Mouse (Mus musculus) stomach, embryonic 14.5 days (tissue): Measurements from ENCODE around the gene Atp13a1. TPM values are rescaled to one million over a fixed set of nuclear protein-coding genes. Genes with fewer than 3 reads are reported as not detected.

Experiments
- ATAC-seq: fragments of 200-750 bp; cut with Nextera tagmentation; 2 replicates; pipeline ENCODE4 v1.8.0; 2017; ENCODE audit warnings: low read depth, moderate TSS enrichment; ENCODE audit not compliant: insufficient number of reproducible peaks, insufficient read depth, low FRiP score
- H3K27ac ChIP-seq: fragments of 300-500 bp; sonication (generic); 2 replicates; pipeline ENCODE4 v1.5.1; 2014; ENCODE audit warnings: mild to moderate bottlenecking, low read length, moderate library complexity, mixed read lengths
- H3K27me3 ChIP-seq: fragments of 300-500 bp; sonication (generic); 2 replicates; pipeline ENCODE4 v1.6.1; 2014; ENCODE audit warnings: low read length, control low read depth, mixed read lengths; ENCODE audit not compliant: control insufficient read depth, insufficient read depth
- H3K36me3 ChIP-seq: fragments of 300-500 bp; sonication (generic); 2 replicates; pipeline ENCODE4 v1.6.1; 2014; ENCODE audit warnings: mild to moderate bottlenecking, control low read depth, low read length, moderate library complexity, mixed read lengths; ENCODE audit not compliant: control insufficient read depth, insufficient read depth
- H3K4me1 ChIP-seq: fragments of 300-500 bp; sonication (generic); 2 replicates; pipeline ENCODE4 v1.6.1; 2014; ENCODE audit warnings: low read length, control low read depth, mixed read lengths; ENCODE audit not compliant: control insufficient read depth, insufficient read depth
- H3K4me2 ChIP-seq: fragments of 300-500 bp; sonication (generic); replicated peaks from 2 replicates; pipeline ENCODE4 v1.6.1; 2014; ENCODE audit warnings: low read depth, low read length, control low read depth
- H3K4me3 ChIP-seq: fragments of 300-500 bp; sonication (generic); 2 replicates; pipeline ENCODE4 v1.5.1; 2014; ENCODE audit warnings: low read depth, low read length, control low read depth
- H3K9ac ChIP-seq: fragments of 300-500 bp; sonication (generic); replicated peaks from 2 replicates; pipeline ENCODE4 v1.6.1; 2014; ENCODE audit warnings: low read depth, mild to moderate bottlenecking, control low read depth, low read length, moderate library complexity, mixed read lengths
- H3K9me3 ChIP-seq: fragments of 300-500 bp; sonication (generic); 2 replicates; pipeline ENCODE4 v1.6.1; 2016; ENCODE audit warnings: low read depth, low read length, control low read depth; ENCODE audit not compliant: control insufficient read depth
- WGBS: fragments of 180-500 bp; shearing (Covaris S2); extraction: QIAGEN DNeasy Blood & Tissue Kit; methylation state at CpG from one replicate; pipeline ENCODE4 v1.1.7; 2014; 5-methylcytosine and 5-hydroxymethylcytosine counted together
- polyA plus RNA-seq: library from polyadenylated mRNA; unstranded; fragments of >200 nt; fragmentation: Nextera tagmentation; extraction: Ambion mirVana; gene quantifications from 2 replicates; pipeline ENCODE4 v1.2.1, GENCODE M21; 2014

The Atp13a1 gene
- polyA plus RNA-seq, 1 experiment from 2014 or later, result 45.7 TPM

DNA sequence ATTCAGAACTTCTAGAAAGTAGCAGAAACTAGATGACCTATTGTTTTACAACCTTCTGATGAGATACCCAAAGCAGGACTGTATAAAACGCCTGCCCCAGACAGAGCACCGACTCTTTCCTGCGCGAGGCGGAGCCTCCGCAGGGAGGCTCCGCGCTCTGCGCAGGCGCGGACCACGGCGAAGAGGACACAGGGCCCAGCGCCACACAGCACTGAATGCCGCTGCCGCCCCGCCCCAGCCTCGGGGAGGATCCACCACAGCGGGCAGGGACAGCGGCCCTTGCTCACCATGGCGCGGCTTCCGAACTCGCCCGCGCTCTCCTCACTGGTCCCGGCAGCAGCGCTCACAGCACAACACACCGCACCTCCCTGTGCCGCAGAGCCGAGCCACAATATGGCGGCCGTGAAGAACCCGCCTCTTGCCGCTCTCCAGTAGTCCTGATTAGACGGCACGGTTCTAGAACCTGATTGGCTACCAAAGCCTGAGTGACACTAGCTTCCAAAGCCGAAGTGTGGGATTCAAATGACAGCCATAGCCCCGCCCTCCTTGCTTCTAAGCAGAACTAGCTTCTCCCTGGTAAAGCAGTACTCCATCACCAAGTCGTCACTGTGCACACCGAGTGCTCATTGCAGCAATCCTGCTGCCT is 16.3 kb upstream of the Atp13a1 start, which contains the start of gene Gm20422:
Gene Gm20422, minus strand, starts transcription at position 384 of the 646 bp plus-strand sequence.
- Histone ChIP-seq H3K9me3 (no peaks in the 10 kb centered on the region), H3K4me3 (peak within 1 kb of the TSS; percentile 74), H3K4me2 (peak within 1 kb of the TSS; percentile 71), H3K36me3 (peaks cover under 1% of the 10 kb centered on the region; the same call in 1 of the 2 replicates), H3K27ac (peak within 1 kb of the TSS; percentile 99), H3K9ac (peak within 1 kb of the TSS; percentile 95), H3K27me3 (no peaks in the 10 kb centered on the region), H3K4me1 (peaks cover 6% of the 10 kb centered on the region; the same call in 1 of the 2 replicates)
- peak; percentile 98 for ATAC-seq
- WGBS, result under 1% methylated on average over 41 of the region's 41 CpGs

DNA sequence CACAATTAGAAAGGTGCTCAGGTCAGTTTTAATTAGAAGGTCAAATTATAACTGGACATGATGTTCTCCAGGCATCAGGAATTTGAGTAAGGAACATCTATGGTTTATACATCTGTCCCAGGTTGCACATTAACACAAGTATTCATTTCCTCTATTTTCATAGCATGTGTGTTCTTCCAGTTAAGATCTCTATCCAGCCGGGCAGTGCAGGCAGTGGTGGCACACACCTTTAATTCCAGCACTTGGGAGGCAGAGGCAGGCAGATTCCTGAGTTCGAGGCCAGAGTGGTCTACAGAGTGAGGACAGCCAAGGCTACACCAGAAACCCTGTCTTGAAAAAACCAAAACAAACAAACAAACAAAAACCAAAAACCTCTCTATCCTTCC is 15.8 kb upstream of the Atp13a1 start:
- Histone ChIP-seq H3K4me3 (peak overlapping the region; percentile 74), H3K27me3 (no peaks in the 10 kb centered on the region), H3K4me2 (peak overlapping the region; percentile 29; the same call in 1 of the 2 replicates), H3K4me1 (peaks cover 6% of the 10 kb centered on the region; the same call in 1 of the 2 replicates), H3K9ac (no peak overlapping the region), H3K36me3 (no peaks in the 10 kb centered on the region), H3K27ac (no peak overlapping the region), H3K9me3 (no peaks in the 10 kb centered on the region)
- WGBS, result 52% methylated on average over 2 of the region's 2 CpGs
- ATAC-seq, result no peak

DNA sequence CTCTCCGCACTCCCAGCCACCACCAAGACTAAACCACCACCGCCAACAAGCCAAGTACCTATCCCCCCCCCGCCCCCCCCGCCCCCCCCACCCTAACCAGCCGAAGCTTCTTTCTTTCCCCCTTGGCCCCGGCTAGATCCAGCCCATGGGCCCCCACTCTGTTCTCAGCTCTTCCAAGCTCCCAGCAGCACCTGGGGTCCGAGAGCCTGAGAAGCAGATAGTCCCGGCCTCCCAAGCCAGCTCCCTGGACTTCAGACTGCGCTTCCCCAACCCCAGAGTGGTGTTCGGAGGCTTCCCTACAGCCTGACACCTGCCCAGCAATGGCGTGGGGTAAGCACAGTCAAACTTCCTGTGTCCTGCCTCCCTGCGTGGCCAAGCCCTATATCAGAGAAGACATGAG is 13.9 kb upstream of the Atp13a1 start:
- Histone ChIP-seq H3K36me3 (no peaks in the 10 kb centered on the region), H3K27me3 (no peaks in the 10 kb centered on the region), H3K4me2 (no peak overlapping the region), H3K4me3 (no peak overlapping the region), H3K9me3 (no peaks in the 10 kb centered on the region), H3K9ac (no peak overlapping the region), H3K4me1 (peaks cover 6% of the 10 kb centered on the region; the same call in 1 of the 2 replicates), H3K27ac (no peak overlapping the region)
- no peak for ATAC-seq
- WGBS, result 67% methylated on average over 8 of the region's 12 CpGs

DNA sequence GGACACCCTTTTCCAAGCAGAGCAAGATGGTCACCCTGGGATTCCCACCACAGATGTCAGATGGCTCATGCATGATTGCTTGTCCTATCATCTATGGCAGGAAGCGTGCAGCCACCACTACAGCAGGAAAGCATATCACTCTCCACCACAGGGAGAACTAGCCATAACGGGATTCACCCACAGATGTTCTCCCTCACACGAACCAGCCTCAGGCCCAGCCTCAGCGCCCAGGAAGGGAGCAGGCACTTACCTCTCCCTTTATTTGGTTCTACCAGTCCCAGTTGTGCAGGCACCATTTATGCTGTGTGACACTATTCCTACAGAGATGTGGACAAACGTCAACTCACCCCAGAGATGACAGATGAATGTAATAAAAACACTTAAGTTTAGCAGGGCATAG is 1.9 kb upstream of the Atp13a1 start:
- WGBS, result 89% methylated on average over 5 of the region's 5 CpGs
- H3K4me1 ChIP-seq, result peaks cover 10% of the 10 kb centered on the region
- no peak overlapping the region for H3K4me3 ChIP-seq
- H3K27me3 ChIP-seq, result no peaks in the 10 kb centered on the region
- H3K27ac ChIP-seq, result no peak overlapping the region
- H3K36me3 ChIP-seq, result peaks cover 4% of the 10 kb centered on the region
- no peak overlapping the region for H3K9ac ChIP-seq
- H3K4me2 ChIP-seq, result no peak overlapping the region
- ATAC-seq, result no peak
- no peaks in the 10 kb centered on the region for H3K9me3 ChIP-seq

DNA sequence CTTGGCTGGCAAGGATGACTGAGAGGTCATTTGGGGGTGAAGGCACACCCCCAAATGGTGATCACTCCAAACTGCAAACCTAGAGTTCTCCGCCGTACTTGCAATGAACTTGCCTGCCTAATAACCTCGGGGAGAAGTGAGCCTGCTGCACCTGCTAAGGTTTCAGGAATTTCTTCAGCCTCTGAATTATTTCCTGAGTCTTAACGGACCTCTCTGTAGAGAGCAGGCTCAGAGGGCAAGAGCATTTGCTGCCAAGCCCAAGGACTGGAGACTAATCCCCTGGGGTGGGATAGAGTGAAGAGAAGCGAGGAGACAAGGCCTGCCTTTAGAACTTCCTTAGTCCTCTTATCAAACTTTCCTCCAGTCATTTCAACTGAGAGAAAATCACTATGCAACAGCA is 1.2 kb upstream of the Atp13a1 start:
- ATAC-seq, result no peak
- peak overlapping the region; percentile 95; the same call in 1 of the 2 replicates for H3K4me3 ChIP-seq
- H3K9me3 ChIP-seq, result no peaks in the 10 kb centered on the region
- H3K4me1 ChIP-seq, result peaks cover 10% of the 10 kb centered on the region
- H3K27me3 ChIP-seq, result no peaks in the 10 kb centered on the region
- no peak overlapping the region for H3K9ac ChIP-seq
- H3K36me3 ChIP-seq, result peaks cover 9% of the 10 kb centered on the region
- 65% methylated on average over 5 of the region's 5 CpGs for whole genome bisulfite sequencing
- 0 out of 2 replicates have a peak overlapping the region, but pooled peaks have one; percentile 79 for H3K4me2 ChIP-seq
- H3K27ac ChIP-seq, result no peak overlapping the region

DNA sequence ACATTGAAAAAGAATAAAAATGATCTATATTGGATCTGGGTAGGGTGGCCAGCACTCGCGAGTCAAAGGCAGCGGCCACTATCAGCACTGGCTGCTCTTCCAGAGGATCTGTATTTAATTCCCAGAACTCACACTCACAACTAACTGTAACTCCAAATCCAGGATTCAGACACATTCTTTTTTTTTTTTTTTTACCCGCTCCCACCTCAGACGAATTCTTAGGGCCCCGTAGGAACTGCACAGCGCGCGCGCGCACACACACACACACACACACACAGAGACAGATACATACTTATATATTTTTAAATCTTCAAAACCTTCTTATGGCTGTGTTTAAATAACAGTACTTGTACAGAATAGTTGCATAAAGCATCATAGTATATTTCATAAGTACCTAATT is 599 bp upstream of the Atp13a1 start:
- peak overlapping the region; percentile 66; the same call in 1 of the 2 replicates for H3K27ac ChIP-seq
- 27% methylated on average over 11 of the region's 11 CpGs for WGBS
- no peaks in the 10 kb centered on the region for H3K9me3 ChIP-seq
- H3K27me3 ChIP-seq, result no peaks in the 10 kb centered on the region
- peak overlapping the region; percentile 87 for H3K9ac ChIP-seq
- H3K4me2 ChIP-seq, result peak overlapping the region; percentile 79
- H3K4me3 ChIP-seq, result peak overlapping the region; percentile 95
- no peak for ATAC-seq
- peaks cover 15% of the 10 kb centered on the region for H3K36me3 ChIP-seq
- H3K4me1 ChIP-seq, result peaks cover 10% of the 10 kb centered on the region

DNA sequence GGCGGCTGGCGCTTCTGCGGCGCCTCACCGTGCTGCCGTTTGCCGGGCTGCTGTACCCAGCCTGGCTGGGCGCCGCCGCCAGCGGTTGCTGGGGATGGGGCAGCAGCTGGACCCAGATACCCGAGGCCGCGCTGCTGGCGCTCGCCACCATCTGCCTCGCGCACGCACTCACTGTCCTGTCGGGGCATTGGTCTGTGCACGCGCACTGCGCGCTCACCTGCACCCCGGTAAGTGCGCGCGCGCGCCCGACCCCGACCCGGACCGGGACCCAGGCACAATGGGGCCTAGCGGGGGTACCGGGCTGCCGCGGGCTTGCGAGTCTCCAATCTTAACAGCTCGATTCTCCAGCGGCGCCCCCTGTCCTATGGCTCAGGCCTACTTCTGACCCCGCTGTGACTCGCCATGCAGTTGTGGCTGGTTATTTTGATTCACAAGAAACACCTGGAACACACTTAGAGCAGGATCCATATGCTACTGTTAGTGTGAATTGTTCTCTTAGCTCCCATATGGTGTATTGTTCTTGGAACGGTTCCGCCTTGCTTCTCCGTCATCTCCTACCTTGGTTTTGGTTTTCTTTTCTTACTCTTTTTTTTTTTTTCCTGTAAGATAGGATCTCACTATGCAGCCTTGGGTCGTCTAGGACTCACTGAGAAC is 579 bp downstream of the Atp13a1 start:
- H3K9me3 ChIP-seq, result no peaks in the 10 kb centered on the region
- WGBS, result under 1% methylated on average over 48 of the region's 48 CpGs
- peak; percentile 64 for ATAC-seq
- peaks cover 23% of the 10 kb centered on the region for H3K36me3 ChIP-seq
- H3K4me3 ChIP-seq, result peak overlapping the region; percentile 95
- peak overlapping the region; percentile 87 for H3K9ac ChIP-seq
- H3K4me1 ChIP-seq, result peaks cover 10% of the 10 kb centered on the region
- peak overlapping the region; percentile 66 for H3K27ac ChIP-seq
- H3K4me2 ChIP-seq, result peak overlapping the region; percentile 79
- H3K27me3 ChIP-seq, result no peaks in the 10 kb centered on the region

DNA sequence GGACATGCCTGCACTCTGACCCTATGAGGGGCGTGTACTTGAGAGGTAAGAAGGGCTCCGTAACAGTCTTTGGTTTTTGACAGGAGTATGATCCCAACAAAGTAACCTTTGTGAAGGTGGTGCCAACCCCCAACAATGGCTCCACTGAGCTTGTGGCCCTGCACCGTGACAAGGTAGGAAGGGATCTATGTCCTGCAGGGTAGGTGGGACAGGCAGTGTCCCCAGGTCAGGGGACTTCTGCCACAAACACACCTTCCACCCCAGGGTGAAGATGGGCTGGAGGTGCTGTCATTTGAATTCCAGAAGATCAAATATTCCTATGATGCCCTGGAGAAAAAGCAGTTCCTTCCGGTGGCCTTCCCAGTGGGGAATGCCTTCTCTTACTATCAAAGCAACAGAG is 2.7 kb downstream of the Atp13a1 start:
- peaks cover 10% of the 10 kb centered on the region for H3K4me1 ChIP-seq
- peaks cover 44% of the 10 kb centered on the region for H3K36me3 ChIP-seq
- H3K4me3 ChIP-seq, result no peak overlapping the region
- H3K9ac ChIP-seq, result no peak overlapping the region
- ATAC-seq, result no peak
- 89% methylated on average over 4 of the region's 4 CpGs for WGBS
- no peak overlapping the region for H3K27ac ChIP-seq
- H3K9me3 ChIP-seq, result no peaks in the 10 kb centered on the region
- H3K4me2 ChIP-seq, result no peak overlapping the region
- H3K27me3 ChIP-seq, result no peaks in the 10 kb centered on the region
